Mouse (Mus musculus) forebrain, embryonic 12.5 days (tissue): Measurements from ENCODE around the gene Cdpf1. TPM values are rescaled to one million over a fixed set of nuclear protein-coding genes. Genes with fewer than 3 reads are reported as not detected.

Experiments used
- ATAC-seq: fragments of 200-750 bp; cut with Nextera tagmentation; 2 replicates; pipeline ENCODE4 v1.8.0; 2017; ENCODE audit warnings: moderate TSS enrichment; ENCODE audit not compliant: low FRiP score
- H3K27ac ChIP-seq: fragments of 300-500 bp; sonication (generic); 2 replicates; pipeline ENCODE4 v1.5.1; 2016; ENCODE audit warnings: mild to moderate bottlenecking
- H3K27me3 ChIP-seq: fragments of 300-500 bp; sonication (generic); 2 replicates; pipeline ENCODE4 v1.6.1; 2016; ENCODE audit warnings: mild to moderate bottlenecking
- H3K36me3 ChIP-seq: fragments of 300-500 bp; sonication (generic); replicated peaks from 2 replicates; pipeline ENCODE4 v1.6.1; 2016; ENCODE audit warnings: mild to moderate bottlenecking
- H3K4me1 ChIP-seq: fragments of 300-500 bp; sonication (generic); 2 replicates; pipeline ENCODE4 v1.6.1; 2016
- H3K4me2 ChIP-seq: fragments of 300-500 bp; sonication (generic); 2 replicates; pipeline ENCODE4 v1.6.1; 2016; ENCODE audit warnings: mild to moderate bottlenecking, moderate library complexity
- H3K4me3 ChIP-seq: fragments of 300-500 bp; sonication (generic); replicated peaks from 2 replicates; pipeline ENCODE4 v1.5.1; 2016; ENCODE audit warnings: mild to moderate bottlenecking
- H3K9ac ChIP-seq: fragments of 300-500 bp; sonication (generic); 2 replicates; pipeline ENCODE4 v1.6.1; 2016; ENCODE audit warnings: mild to moderate bottlenecking
- H3K9me3 ChIP-seq: fragments of 300-500 bp; sonication (generic); 2 replicates; pipeline ENCODE4 v1.6.1; 2016
- WGBS: fragments of 180-500 bp; shearing (Covaris S2); methylation state at CpG from one replicate; pipeline ENCODE4 v1.1.7; 2016; 5-methylcytosine and 5-hydroxymethylcytosine counted together
- polyA plus RNA-seq: library from polyadenylated mRNA; unstranded; fragments of >200 nt; fragmentation: Nextera tagmentation; extraction: Ambion mirVana; gene quantifications from 2 replicates; pipeline ENCODE4 v1.2.1, GENCODE M21; 2016

The Cdpf1 gene
- polyA plus RNA-seq, 1 experiment from 2014 or later = 18.5 TPM

- no peak overlapping the region for H3K9ac ChIP-seq
- no peak overlapping the region for H3K27ac ChIP-seq
- no peaks in the 10 kb centered on the region for H3K36me3 ChIP-seq
- WGBS = 59% methylated on average over 5 of the region's 5 CpGs
- H3K4me3 ChIP-seq = no peak overlapping the region
- H3K4me1 ChIP-seq = peaks cover 12% of the 10 kb centered on the region
- H3K4me2 ChIP-seq = no peak overlapping the region
- 0 out of 2 replicates have a peak, but pooled peaks cover 4% of the 10 kb centered on the region for H3K27me3 ChIP-seq
- no peaks in the 10 kb centered on the region for H3K9me3 ChIP-seq
- ATAC-seq = no peak
Measured at GRCm38 (mm10) chr15:85829470-85829869, 18.0 kb upstream of the Cdpf1 start.

DNA sequence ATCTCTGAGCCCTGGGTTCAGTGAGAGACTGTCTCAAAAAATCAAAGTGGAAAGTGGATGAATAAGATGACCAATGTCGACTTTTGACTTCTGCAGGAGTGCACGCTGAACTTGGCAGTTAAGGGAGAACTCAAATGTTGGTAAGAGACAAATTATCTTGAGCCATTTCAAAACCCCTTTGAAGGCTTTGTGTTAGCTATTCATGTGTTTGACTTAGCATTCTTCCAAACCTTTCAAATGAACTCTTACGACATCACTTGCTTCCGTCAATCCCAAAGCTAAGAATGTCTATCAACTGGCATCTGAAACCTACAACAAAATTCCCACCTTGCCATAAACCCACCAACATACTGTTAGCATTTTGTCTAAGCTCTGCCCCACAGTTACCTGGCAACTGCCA lies 16.6 kb upstream of the Cdpf1 start:
- 90% methylated on average over 4 of the region's 4 CpGs for WGBS
- H3K27me3 ChIP-seq = 0 out of 2 replicates have a peak, but pooled peaks cover 4% of the 10 kb centered on the region

DNA sequence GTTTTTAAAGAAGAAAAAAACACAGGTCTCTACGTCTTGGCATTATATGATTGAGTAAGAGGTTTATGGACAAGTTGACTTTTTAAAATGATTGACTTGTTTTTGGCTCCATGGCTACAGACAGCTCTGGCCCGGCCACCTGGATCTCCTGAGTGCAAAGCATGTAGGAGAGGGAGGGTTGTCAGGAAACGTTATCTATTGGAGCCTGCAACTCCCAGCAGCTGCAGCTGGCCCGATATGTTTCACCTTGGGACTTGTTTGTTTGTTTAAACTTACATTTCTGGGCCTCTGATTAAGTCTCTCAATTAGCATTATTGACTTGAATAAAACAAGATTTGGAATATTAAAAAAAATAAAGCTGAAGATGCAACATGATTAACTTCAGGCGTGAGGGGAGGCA lies 15.2 kb upstream of the Cdpf1 start:
- no peak overlapping the region for H3K4me2 ChIP-seq
- 76% methylated on average over 5 of the region's 5 CpGs for WGBS
- no peak overlapping the region for H3K4me3 ChIP-seq
- H3K36me3 ChIP-seq = no peaks in the 10 kb centered on the region
- H3K9ac ChIP-seq = no peak overlapping the region
- H3K4me1 ChIP-seq = peaks cover 6% of the 10 kb centered on the region
- no peak for ATAC-seq
- no peak overlapping the region for H3K27ac ChIP-seq
- H3K27me3 ChIP-seq = peaks cover 10% of the 10 kb centered on the region
- no peaks in the 10 kb centered on the region for H3K9me3 ChIP-seq

More for the DNA sequence above, 16.6 kb upstream of the Cdpf1 start:
- no peak overlapping the region for H3K4me3 ChIP-seq
- no peaks in the 10 kb centered on the region for H3K9me3 ChIP-seq
- no peaks in the 10 kb centered on the region for H3K36me3 ChIP-seq
- H3K9ac ChIP-seq = no peak overlapping the region
- H3K4me2 ChIP-seq = no peak overlapping the region
- H3K27ac ChIP-seq = no peak overlapping the region
- peaks cover 12% of the 10 kb centered on the region for H3K4me1 ChIP-seq
- ATAC-seq = no peak

- 0 out of 2 replicates have a peak, but pooled peaks have one; percentile 30 for ATAC-seq
- 6% methylated on average over 4 of the region's 4 CpGs for WGBS
- no peak overlapping the region for H3K27ac ChIP-seq
- peaks cover 20% of the 10 kb centered on the region for H3K27me3 ChIP-seq
- H3K9me3 ChIP-seq = 0 out of 2 replicates have a peak, but pooled peaks cover 5% of the 10 kb centered on the region
- no peak overlapping the region for H3K9ac ChIP-seq
- H3K4me1 ChIP-seq = peaks cover 11% of the 10 kb centered on the region
- H3K4me2 ChIP-seq = peak overlapping the region; percentile 98
- peak overlapping the region; percentile 51 for H3K4me3 ChIP-seq
- no peaks in the 10 kb centered on the region for H3K36me3 ChIP-seq
Measured at GRCm38 (mm10) chr15:85822011-85822359, 10.5 kb upstream of the Cdpf1 start.

- 2% methylated on average over 65 of the region's 65 CpGs for WGBS
- ATAC-seq = peak; percentile 58; the same call in 1 of the 2 replicates
- peaks cover 11% of the 10 kb centered on the region for H3K4me1 ChIP-seq
- peak within 1 kb of the TSS; percentile 98 for H3K4me2 ChIP-seq
- H3K4me3 ChIP-seq = peak within 1 kb of the TSS; percentile 51
- H3K27ac ChIP-seq = no peak within 1 kb of the TSS
- 0 out of 2 replicates have a peak, but pooled peaks cover 5% of the 10 kb centered on the region for H3K9me3 ChIP-seq
- H3K27me3 ChIP-seq = peaks cover 20% of the 10 kb centered on the region
- H3K36me3 ChIP-seq = no peaks in the 10 kb centered on the region
- peak within 1 kb of the TSS; percentile 71 for H3K9ac ChIP-seq
Measured at GRCm38 (mm10) chr15:85821203-85822010, 9.9 kb upstream of the Cdpf1 start, which contains the start of gene Pkdrej. TSS of gene Pkdrej (minus strand) at chr15:85821734.

DNA sequence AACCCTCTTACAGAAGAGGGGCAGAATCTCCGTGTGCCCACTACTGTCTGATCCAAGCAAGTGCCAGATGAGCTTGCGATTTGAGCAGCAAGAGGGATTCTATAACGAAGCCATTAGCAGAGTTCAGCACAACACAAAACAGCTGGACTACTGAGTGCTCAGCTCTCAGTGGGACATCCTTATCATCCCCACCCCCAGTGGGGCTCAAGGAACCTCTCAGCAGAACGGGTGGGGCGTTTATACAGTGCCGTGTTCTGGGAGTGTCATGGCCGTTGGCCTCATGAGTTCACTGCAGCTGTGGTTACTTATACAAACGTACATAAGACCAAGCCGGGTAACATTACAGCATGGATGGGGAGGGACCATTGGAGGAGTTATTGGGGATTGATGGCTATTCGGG lies 1.9 kb upstream of the Cdpf1 start:
- ATAC-seq = no peak
- peaks cover 16% of the 10 kb centered on the region for H3K4me1 ChIP-seq
- 0 out of 2 replicates have a peak, but pooled peaks cover 5% of the 10 kb centered on the region for H3K9me3 ChIP-seq
- no peak overlapping the region for H3K9ac ChIP-seq
- H3K4me3 ChIP-seq = no peak overlapping the region
- no peak overlapping the region for H3K27ac ChIP-seq
- no peak overlapping the region for H3K4me2 ChIP-seq
- H3K27me3 ChIP-seq = no peaks in the 10 kb centered on the region
- 66% methylated on average over 10 of the region's 10 CpGs for WGBS
- no peaks in the 10 kb centered on the region for H3K36me3 ChIP-seq

DNA sequence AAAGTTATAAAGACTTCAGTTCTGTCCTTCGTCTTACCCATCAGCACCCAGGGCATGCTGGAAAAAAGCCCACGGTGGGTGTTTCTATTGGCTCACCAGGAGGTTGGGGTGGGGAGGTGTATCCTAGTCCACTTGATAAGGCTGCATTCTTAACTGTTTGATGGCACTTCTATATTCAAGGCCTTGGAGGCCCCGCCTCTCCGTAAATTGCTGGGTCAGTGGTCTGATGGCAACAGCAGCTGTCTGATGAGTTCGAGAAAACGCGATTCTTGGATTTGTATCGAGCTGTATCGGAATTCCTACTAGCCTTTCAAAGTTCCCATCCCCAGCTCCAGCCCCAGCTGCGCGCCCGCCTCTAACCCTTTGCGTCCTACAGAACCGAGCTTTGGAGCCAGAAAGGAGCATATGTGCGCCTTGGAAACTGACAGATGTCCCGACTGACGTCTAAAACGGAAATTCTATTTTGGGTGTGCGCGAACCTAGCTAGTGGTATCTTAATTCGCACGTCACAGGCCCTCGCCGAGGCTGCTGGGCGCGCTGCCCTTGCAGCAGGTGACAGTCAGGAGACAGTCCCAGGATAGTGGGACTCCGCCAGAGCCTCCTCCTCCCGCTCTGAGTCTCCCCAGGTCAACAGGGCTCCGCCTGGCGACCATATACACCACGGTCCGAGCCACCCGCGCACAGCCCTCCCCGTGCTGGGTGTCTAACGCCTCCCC lies 533 bp downstream of the Cdpf1 start:
- Histone ChIP-seq H3K4me3 (peak overlapping the region; percentile 78), H3K27ac (peak overlapping the region; percentile 85), H3K27me3 (no peaks in the 10 kb centered on the region), H3K4me1 (peaks cover 16% of the 10 kb centered on the region), H3K4me2 (peak overlapping the region; percentile 91), H3K9me3 (no peaks in the 10 kb centered on the region), H3K9ac (peak overlapping the region; percentile 80), H3K36me3 (no peaks in the 10 kb centered on the region)
- WGBS = 6% methylated on average over 36 of the region's 36 CpGs
- ATAC-seq = peak; percentile 89

DNA sequence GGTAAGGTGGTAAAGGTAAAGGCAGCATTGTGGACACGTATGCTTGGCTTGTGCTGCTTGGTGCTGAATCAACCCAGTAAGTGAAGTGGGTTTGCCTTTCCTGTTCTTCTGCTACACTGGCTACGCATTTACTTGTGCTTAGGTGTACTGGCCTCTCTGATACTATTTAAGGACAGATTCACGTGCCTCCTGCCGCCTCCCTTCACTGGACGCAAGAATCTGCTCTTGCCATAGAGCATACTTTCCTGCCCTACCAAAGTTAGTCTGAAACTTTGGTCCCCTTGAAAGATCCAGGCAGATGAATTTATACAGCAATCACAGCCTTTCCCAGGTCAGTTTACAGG lies 1.1 kb downstream of the Cdpf1 start:
- peaks cover 16% of the 10 kb centered on the region for H3K4me1 ChIP-seq
- H3K4me3 ChIP-seq = no peak overlapping the region
- no peak overlapping the region for H3K27ac ChIP-seq
- no peaks in the 10 kb centered on the region for H3K36me3 ChIP-seq
- 87% methylated on average over 5 of the region's 5 CpGs for WGBS
- ATAC-seq = no peak
- peak overlapping the region; percentile 91 for H3K4me2 ChIP-seq
- H3K9ac ChIP-seq = no peak overlapping the region
- H3K27me3 ChIP-seq = no peaks in the 10 kb centered on the region
- no peaks in the 10 kb centered on the region for H3K9me3 ChIP-seq

- no peak for ATAC-seq
- H3K36me3 ChIP-seq = no peaks in the 10 kb centered on the region
- no peak overlapping the region for H3K4me2 ChIP-seq
- 91% methylated on average over 12 of the region's 12 CpGs for WGBS
- H3K9ac ChIP-seq = no peak overlapping the region
- H3K27ac ChIP-seq = no peak overlapping the region
- no peaks in the 10 kb centered on the region for H3K9me3 ChIP-seq
- no peak overlapping the region for H3K4me3 ChIP-seq
- H3K27me3 ChIP-seq = no peaks in the 10 kb centered on the region
- H3K4me1 ChIP-seq = peaks cover 16% of the 10 kb centered on the region
Measured at GRCm38 (mm10) chr15:85809091-85809490, 2.4 kb downstream of the Cdpf1 start.

DNA sequence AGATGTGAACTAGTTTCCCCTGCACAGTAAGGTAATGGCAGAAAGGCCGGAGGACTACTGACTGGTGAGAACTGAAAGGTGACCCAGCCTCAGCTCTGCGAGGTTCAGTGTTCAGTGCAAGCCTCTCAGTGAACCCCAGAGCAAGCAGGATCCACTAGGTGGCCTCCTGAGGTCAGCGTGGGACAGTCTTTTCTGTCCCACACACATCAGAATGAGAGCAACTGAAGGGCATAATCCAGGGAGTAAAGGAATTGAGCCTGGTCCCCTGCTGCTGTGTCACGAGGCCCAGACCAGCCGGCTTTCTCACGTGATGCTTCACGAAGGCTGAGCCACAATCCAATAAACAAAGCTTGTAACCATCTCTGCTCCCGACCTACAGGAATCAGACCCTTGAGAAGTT lies 3.1 kb downstream of the Cdpf1 start:
- 35% methylated on average over 8 of the region's 8 CpGs for WGBS
- no peak overlapping the region for H3K27ac ChIP-seq
- peaks cover 16% of the 10 kb centered on the region for H3K4me1 ChIP-seq
- H3K9me3 ChIP-seq = no peaks in the 10 kb centered on the region
- no peaks in the 10 kb centered on the region for H3K27me3 ChIP-seq
- ATAC-seq = no peak
- no peaks in the 10 kb centered on the region for H3K36me3 ChIP-seq
- H3K9ac ChIP-seq = no peak overlapping the region
- no peak overlapping the region for H3K4me2 ChIP-seq
- no peak overlapping the region for H3K4me3 ChIP-seq

DNA sequence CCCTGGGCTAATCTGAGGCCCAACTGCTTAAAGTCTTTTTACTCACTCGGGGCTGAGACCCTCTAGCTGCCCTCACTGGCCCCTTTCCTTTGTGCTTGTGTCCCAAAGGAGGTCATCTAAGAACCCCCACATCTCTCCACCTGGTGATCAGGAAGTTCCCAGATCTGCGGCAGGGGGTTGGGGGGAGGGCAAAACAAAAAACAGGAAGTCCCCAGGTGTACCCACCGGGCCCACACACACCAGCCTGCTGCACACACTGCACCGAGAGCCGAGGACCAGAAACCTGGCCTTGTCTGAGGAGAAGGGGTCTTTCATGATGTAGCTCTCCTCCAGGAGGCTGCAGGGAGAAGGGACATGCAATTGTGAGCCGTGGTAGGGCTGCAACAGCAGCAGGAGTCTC lies 3.5 kb downstream of the Cdpf1 start:
- ATAC-seq = no peak
- Histone ChIP-seq H3K4me3 (no peak overlapping the region), H3K9me3 (no peaks in the 10 kb centered on the region), H3K27ac (no peak overlapping the region), H3K4me1 (peaks cover 16% of the 10 kb centered on the region), H3K27me3 (no peaks in the 10 kb centered on the region), H3K4me2 (no peak overlapping the region), H3K9ac (no peak overlapping the region), H3K36me3 (no peaks in the 10 kb centered on the region)
- WGBS = 75% methylated on average over 6 of the region's 6 CpGs

- Histone ChIP-seq H3K27ac (no peak overlapping the region), H3K36me3 (no peaks in the 10 kb centered on the region), H3K4me1 (peaks cover 15% of the 10 kb centered on the region), H3K4me2 (no peak overlapping the region), H3K27me3 (no peaks in the 10 kb centered on the region), H3K9me3 (no peaks in the 10 kb centered on the region), H3K9ac (no peak overlapping the region), H3K4me3 (no peak overlapping the region)
- 88% methylated on average over 4 of the region's 4 CpGs for WGBS
- ATAC-seq = no peak
Measured at GRCm38 (mm10) chr15:85807404-85807803, 4.1 kb downstream of the Cdpf1 start.
